Mouse (Mus musculus): ENCODE measurements around the gene Zdhhc12. TPM values are rescaled to one million over a fixed set of nuclear protein-coding genes. Genes with fewer than 3 reads are reported as not detected.

Zdhhc12 gene
- total RNA-seq, 4 experiments from 2014 or later, result 7.3 to 14.0 (median 10.4) TPM

DNA sequence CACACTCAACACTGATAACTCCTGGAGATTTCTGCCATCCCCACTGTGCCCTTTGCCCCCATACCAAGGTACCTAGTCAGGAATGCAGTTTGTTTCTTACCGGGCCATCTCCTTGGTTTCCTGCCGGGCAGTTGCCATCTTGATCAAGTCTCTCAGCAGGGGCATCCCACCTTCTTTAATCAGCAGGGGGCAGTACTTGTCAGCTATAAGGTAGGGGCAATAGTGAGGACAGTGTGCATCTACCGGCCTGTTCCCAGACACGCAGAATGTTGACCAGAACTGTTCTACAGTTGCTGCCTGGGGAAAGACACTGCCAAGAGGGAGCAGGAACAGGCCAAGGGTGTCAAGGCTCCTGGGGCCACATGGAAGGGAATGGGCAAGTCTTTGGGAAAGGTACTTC lies 6.8 kb upstream of the Zdhhc12 start:
- no peak for DNase-seq (ENCODE audit: low spot score in 2 of 2)

DNA sequence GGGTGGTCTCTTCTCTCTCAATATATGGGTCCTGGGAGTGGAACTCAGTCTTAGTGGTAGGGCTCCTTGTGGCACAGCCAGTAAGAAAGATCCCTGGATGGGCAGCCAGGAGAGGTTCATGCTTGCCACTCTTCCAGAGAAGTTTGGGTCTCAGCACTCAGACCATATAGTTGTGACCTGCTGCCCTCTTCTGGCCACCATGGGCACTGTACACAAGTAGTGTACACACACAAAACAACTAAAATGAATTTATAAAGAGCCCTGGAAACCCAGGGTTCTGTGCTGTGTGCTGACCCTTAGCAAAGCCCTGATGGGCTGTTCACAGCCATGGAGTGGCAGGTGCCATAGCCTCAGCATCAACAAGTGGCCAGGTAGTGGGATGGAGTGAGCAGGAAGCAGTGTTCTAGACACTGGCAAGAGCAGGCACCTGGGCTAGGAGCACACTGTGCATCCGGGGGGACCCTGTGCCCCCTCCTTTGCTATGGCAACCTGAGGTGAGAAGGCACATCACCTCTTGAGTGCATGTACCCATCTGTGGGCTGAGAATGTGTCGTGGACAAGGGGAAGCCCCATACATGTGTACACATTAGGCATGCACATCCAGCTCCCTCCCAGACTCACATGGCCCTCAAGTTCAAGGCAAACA lies 2.6 kb upstream of the Zdhhc12 start:
- no peak for DNase-seq (ENCODE audit: low spot score in 2 of 2)

- DNase-seq (ENCODE audit: low spot score in 2 of 2), result no peak
Measured at GRCm38 (mm10) chr2:30094208-30094588, 750 bp upstream of the Zdhhc12 start.

DNA sequence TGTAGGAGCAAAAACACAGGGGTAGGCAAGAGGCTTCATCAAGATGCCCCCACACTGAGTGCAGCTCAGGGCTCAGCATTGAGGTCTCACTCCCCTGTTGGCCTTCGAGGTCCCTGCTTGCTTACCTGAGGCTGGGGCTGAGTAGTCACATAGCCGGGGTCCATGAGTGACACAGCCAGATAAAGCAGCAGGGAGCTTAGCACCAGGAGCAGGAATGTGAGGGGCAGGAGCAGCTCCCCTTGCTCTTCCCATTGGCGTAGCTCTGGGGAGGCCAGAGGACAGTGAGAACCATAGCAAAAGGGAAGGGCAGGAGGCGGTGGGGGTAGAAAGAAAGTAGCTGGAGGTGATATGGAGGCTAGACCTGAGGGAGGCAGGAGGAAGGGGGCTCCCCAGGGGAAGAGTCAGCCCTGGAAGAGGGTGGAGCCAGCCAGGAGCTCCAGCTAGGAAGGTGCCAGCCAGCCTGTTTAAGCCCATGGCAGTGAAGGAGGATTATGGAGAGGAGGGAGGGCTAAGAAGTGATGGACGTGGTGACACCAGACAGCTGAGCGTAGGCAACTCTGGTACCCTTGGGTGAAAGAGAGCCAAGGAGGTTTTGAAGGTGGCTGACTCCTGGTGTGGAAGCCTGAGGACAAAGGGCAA lies 1.0 kb downstream of the Zdhhc12 start:
- DNase-seq (ENCODE audit: low spot score in 2 of 2), result no peak

- DNase-seq (ENCODE audit: low spot score in 2 of 2), result no peak
Measured at GRCm38 (mm10) chr2:30091521-30091920, 1.9 kb downstream of the Zdhhc12 start.

DNA sequence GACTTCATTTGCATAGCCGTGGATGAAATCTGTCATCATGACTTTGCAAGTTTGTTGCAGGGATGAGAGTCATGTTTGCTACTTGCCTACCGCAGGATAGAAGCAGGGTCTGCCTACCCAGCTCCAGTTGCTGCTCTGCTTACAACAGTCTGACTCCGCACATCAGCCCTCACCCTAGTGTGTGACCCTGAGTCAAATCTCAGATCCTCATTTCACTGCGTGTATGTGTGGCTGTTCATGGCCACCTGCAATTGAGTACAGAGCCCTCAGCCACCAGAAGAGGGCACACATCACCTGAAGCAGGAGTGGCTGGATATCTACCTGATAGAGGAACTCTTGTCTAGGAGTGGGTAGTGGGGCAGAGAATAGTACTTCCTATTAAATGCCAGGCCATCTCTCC lies 6.1 kb downstream of the Zdhhc12 start:
- DNase-seq (ENCODE audit: low spot score in 2 of 2), result no peak

DNA sequence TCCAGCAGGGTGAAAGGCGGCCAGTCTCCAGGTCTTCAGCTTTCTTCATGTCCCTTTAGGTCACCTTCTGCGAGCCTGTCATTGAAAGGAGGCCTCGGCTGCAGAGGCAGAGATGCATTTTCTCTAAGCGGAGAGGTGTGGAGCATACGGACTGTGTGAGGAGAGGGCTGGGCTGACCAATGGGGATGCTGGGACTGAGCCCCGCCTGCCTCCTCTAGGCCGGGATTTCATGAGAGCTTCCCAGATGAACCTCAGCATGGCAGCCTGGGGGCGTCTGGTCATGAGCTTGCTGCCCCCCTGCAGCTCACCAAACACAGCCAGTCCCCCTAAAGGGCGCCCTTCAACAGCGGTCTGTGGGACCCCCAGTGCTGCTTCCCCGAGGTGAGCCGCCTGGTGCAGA lies 8.8 kb downstream of the Zdhhc12 start:
- DNase-seq (ENCODE audit: low spot score in 2 of 2), result no peak

- no peak for DNase-seq (ENCODE audit: low spot score in 2 of 2)
Measured at GRCm38 (mm10) chr2:30084113-30084512, 9.3 kb downstream of the Zdhhc12 start.

- no peak for DNase-seq (ENCODE audit: low spot score in 2 of 2)
Measured at GRCm38 (mm10) chr2:30080181-30080800, 13.2 kb downstream of the Zdhhc12 start.

GRCm38 (mm10) chr2:30078760-30079159 lies 14.7 kb downstream of the Zdhhc12 start:
- no peak for DNase-seq (ENCODE audit: low spot score in 2 of 2)

- no peak for DNase-seq (ENCODE audit: low spot score in 2 of 2)
Measured at GRCm38 (mm10) chr2:30078349-30078712, 15.1 kb downstream of the Zdhhc12 start.

GRCm38 (mm10) chr2:30077502-30078348 lies 15.7 kb downstream of the Zdhhc12 start, which contains the start of gene Pkn3:
Gene Pkn3 (plus strand): TSS chr2:30077684.
- DNase-seq (ENCODE audit: low spot score in 2 of 2), result peak; percentile 44 to 76

- no peak for DNase-seq (ENCODE audit: low spot score in 2 of 2)
Measured at GRCm38 (mm10) chr2:30076959-30077358, 16.5 kb downstream of the Zdhhc12 start.

DNA sequence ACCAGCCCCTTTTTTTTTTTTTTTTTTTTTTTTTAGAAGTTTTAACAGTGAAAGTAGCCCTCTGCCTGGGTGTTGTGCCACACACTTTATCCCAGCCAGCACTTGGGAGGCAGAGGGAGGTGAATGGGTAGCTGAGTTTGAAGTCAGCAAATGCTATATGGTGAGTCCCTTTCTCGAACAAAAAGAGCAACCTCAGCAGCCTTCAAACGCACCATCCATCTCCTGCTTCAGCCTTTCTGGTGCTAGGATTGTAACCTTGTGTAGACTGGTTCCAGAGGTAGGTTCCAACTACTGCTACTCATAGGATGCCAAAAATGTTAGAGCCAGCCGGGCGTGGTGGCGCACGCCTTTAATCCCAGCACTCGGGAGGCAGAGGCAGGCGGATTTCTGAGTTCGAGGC lies 17.0 kb downstream of the Zdhhc12 start:
- no peak for DNase-seq (ENCODE audit: low spot score in 2 of 2)

DNA sequence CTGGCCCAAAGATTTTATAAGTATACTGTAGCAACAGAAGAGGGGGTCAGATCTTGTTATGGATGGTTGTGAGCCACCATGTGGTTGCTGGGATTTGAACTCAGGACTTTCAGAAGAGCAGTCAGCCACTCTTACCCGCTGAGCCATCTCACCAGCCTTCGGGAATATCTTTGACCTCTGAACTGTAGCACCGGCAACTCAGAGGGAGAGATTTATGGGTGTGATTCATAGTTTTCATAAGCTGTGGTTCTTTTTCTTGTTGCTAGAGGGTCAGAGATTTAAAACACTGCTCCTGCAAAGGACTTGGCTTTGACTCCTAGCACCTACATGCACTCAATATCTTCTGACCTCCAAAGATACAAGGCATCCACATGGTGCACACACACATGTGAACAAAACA lies 17.8 kb downstream of the Zdhhc12 start:
- no peak for DNase-seq (ENCODE audit: low spot score in 2 of 2)

DNA sequence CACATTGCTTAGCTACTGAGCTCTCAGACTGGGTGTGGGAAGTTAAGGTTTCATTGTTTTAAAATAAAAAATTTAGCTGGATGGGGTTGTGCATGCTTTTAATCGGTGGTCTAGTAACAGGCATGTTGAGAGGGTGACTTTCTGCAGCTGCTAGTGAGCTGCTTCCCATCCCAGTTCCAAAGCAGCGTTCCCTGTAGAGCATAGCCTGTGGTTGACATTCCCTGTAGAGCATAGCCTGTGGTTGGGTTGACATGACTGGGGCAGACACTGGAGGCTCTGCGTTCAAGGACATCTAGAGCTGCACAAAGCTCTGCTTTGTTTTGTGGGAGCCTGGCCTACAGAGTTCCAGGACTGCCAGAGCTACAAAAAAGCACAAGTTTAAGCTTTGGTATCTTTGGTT lies 20.2 kb downstream of the Zdhhc12 start:
- no peak for DNase-seq (ENCODE audit: low spot score in 2 of 2)

- no peak for DNase-seq (ENCODE audit: low spot score in 2 of 2)
Measured at GRCm38 (mm10) chr2:30072875-30073274, 20.6 kb downstream of the Zdhhc12 start.

- DNase-seq (ENCODE audit: low spot score in 2 of 2), result no peak
Measured at GRCm38 (mm10) chr2:30067962-30068361, 25.5 kb downstream of the Zdhhc12 start.

DNA sequence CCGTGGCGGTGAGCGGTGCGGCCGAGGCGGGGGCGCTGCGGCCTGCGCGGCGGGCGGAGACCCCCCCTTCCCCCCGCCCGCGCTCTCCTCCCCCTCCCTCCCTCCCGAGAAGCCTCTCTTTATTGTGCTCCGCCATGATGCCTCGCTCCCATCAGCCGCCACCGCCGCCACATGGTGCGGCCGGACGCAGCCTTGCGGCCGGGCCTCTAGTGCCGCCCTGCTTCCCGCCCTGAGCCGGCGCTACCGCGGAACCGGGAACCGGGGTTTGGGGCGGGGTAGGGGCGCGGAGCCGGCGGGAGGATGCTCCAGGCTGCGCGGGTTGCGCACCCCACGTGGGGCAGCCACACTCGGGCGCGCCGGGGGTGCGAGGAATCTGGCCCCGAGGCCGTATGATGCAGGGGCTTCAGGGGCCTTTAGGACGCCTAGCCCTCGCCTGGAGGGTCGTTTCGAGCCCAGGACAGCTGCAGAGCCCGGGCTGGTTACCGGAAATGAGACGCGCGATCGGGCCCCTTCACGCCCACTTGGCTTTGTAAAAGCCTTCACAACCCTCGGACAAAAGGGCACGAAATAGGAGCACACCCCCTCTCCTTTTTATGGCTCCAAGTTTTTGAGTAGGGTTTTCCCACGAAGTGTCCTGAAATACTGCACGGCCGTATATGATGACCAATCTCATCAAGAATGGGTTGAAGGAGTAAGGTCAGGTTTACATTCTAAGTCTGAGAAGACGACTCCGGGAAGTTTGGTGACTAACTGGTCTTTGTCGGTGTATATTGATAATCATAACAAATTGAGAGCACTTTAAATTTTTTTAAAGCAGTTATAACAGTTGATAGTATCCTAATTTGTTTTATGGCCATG lies 26.2 kb downstream of the Zdhhc12 start:
- DNase-seq (ENCODE audit: low spot score in 2 of 2), result no peak

DNA sequence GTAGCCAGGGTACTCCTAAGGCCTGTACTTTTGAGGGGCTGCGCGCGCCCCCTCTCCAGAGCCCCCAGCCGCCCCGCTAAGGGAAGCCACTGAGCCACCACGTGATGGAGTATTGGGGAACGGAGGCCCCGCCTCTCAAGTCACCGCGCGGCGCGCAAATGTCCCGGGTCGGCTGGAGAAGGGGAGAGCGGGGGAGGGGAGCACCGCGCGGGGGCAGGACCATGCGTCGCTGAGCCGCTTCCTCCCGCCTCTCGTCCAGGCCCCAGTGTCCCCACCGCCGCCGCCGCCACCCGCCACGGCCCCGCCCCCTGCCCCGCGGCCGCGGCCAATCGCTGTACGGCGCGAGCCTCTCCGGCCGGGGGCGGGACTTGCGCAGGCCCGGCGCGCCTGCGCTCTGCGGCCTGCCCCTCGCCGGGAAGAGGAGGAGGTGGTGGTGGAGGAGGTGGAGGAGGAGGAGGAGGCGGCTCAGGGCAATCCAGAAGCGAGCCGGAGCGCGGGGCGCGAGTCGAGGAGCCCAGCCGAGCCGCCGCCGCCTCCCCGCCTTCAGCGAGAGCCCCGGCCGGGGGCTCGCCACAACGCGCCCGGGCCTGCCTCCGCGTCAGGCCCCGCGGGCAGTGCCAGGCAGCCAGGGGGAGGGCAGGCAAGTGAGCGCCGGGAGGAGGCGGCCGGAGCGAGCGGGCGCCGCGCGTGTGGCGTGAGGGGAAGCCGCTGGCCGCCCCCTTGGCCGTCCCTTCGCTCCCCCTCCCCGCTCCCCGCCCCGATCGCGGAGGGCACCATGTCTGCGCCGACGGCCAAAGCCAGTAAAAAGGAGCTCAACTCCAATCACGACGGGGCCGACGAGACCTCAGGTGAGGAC lies 27.2 kb downstream of the Zdhhc12 start:
- peak; percentile 86 to 89 for DNase-seq (ENCODE audit: low spot score in 2 of 2)
